Mouse (Mus musculus) thymus, adult 2 months (tissue): ENCODE measurements at regions not wholly inside any gene's neighbourhood (a gene's known extent, or its start where the extent isn't known, plus 50 kb on each side); places are given as distances from the start of the nearest gene placed in this dataset.

Experiments used
- CTCF ChIP-seq: fragments of 200-500 bp; IDR thresholded peaks from 2 replicates; pipeline ENCODE4 v1.5.1; 2012; ENCODE audit warnings: mild to moderate bottlenecking, control low read depth, low read length, moderate library complexity, borderline replicate concordance; ENCODE audit not compliant: control insufficient read depth, poor library complexity, insufficient read depth; ENCODE audit errors: extremely low read depth
- POLR2A ChIP-seq: fragments of 200-500 bp; IDR thresholded peaks from 2 replicates; pipeline ENCODE4 v1.6.1; 2012; ENCODE audit warnings: mild to moderate bottlenecking, low read length, control low read depth, moderate library complexity; ENCODE audit not compliant: control insufficient read depth, poor library complexity, insufficient read depth; ENCODE audit errors: extremely low read depth

- TF ChIP-seq POLR2A (no peak), CTCF (no peak)
Observed at GRCm38 (mm10) chr1:183946241-183946640, 66.9 kb upstream of the Dusp10 start.
